Comparison of ENCODE assay signal across 9 mouse cellular contexts in the genomic region with DNA sequence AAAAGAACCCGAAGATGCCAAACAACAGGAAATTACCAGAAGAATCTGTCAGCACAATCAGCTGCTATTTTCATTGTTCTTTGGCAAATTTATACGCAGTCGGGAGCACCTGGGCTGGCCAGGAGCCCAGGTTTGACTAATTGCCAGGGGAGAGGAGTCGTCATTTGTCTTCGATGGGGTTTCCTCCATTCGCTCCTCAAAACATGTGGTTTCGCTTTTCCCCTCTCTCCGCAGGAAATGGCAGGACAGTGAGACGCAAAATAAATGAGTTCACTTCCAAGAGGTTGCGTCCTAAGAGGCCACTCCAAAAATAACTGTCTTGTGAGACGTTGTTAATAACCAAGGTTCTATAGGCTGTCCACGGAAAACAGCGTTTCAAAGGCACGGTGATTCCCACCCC.
DNase-seq lines count a peak whose midpoint lies in the region; ATAC-seq and TF ChIP-seq lines count a peak whose summit lies in the region.
"Had no signal": no experiment of that assay in that cellular context is flagged by ENCODE, and none has a peak within 500 bp of the region (broad histone marks: within the 10 kb centered on the region; RNA-seq: fewer than 3 reads in every experiment).

No protein-coding gene starts in this region.

- TF ChIP-seq POLR2A in testis, adult 2 months (IDR thresholded peaks at IDR 0.05; ENCODE audit: control insufficient read depth, low read depth, low read length) = no peak

- peaks cover 5% of the 10 kb centered on the region for H3K4me1 ChIP-seq in testis, adult 2 months (ENCODE audit: control insufficient read depth, insufficient read depth, low read length)
- no peaks in the 10 kb centered on the region for H3K4me1 ChIP-seq in heart, postnatal 0 days (ENCODE audit: control insufficient read depth, insufficient read depth)
- peaks cover 28% of the 10 kb centered on the region for H3K4me1 ChIP-seq in limb, embryonic 11.5 days (ENCODE audit: control insufficient read depth, insufficient read depth, low read length)
- H3K4me1 ChIP-seq in stomach, postnatal 0 days (replicated peaks; ENCODE audit: control insufficient read depth, insufficient read depth) = no peaks in the 10 kb centered on the region

- no peaks in the 10 kb centered on the region for H3K27me3 ChIP-seq in testis, adult 2 months (ENCODE audit: control insufficient read depth, insufficient read depth, low read length)
- 0 out of 2 replicates have a peak, but pooled peaks cover 9% of the 10 kb centered on the region for H3K27me3 ChIP-seq in heart, postnatal 0 days (ENCODE audit: control insufficient read depth, insufficient read depth, low read length)
- H3K27me3 ChIP-seq in limb, embryonic 11.5 days (ENCODE audit: control insufficient read depth, insufficient read depth, low read length) = no peaks in the 10 kb centered on the region
- H3K27me3 ChIP-seq in stomach, postnatal 0 days (ENCODE audit: control insufficient read depth, insufficient read depth, low read length) = no peaks in the 10 kb centered on the region

- no peaks in the 10 kb centered on the region for H3K9me3 ChIP-seq in heart, postnatal 0 days (replicated peaks; ENCODE audit: control insufficient read depth, low read length)
- no peaks in the 10 kb centered on the region for H3K9me3 ChIP-seq in limb, embryonic 11.5 days (ENCODE audit: control insufficient read depth, low read length)
- no peaks in the 10 kb centered on the region for H3K9me3 ChIP-seq in stomach, postnatal 0 days (ENCODE audit: control insufficient read depth, low read length)

- H3K36me3 ChIP-seq in testis, adult 2 months (ENCODE audit: control insufficient read depth, insufficient read depth, low read length) = no peaks in the 10 kb centered on the region
- H3K36me3 ChIP-seq in heart, postnatal 0 days (replicated peaks; ENCODE audit: control insufficient read depth, insufficient read depth, low read length) = no peaks in the 10 kb centered on the region
- no peaks in the 10 kb centered on the region for H3K36me3 ChIP-seq in limb, embryonic 11.5 days (ENCODE audit: control insufficient read depth, insufficient read depth, low read length)
- no peaks in the 10 kb centered on the region for H3K36me3 ChIP-seq in stomach, postnatal 0 days (ENCODE audit: control insufficient read depth, insufficient read depth, low read length)

- ATAC-seq in heart, postnatal 0 days (ENCODE audit: insufficient read depth, low read depth) = no peak
- no peak for ATAC-seq in limb, embryonic 11.5 days (ENCODE audit: insufficient number of reproducible peaks, low FRiP score, low TSS enrichment, low read depth)
- no peak for ATAC-seq in stomach, postnatal 0 days (ENCODE audit: low FRiP score, low TSS enrichment)
- ATAC-seq in monocyte, adult 5-6 weeks (replicated peaks; ENCODE audit: insufficient number of reproducible peaks, low FRiP score, low TSS enrichment, poor library complexity, severe bottlenecking) = no peak

- H3K4me2 ChIP-seq in heart, postnatal 0 days (ENCODE audit: low read depth, low read length) = peak overlapping the region; percentile 55
- H3K4me2 ChIP-seq in limb, embryonic 11.5 days (ENCODE audit: low read depth, severe bottlenecking) = peak overlapping the region; percentile 36
- H3K4me2 ChIP-seq in stomach, postnatal 0 days (replicated peaks; ENCODE audit: low read depth) = peak overlapping the region; percentile 49

- 35% methylated on average over 14 of the region's 14 CpGs for WGBS in heart, postnatal 0 days
- 8% methylated on average over 14 of the region's 14 CpGs for WGBS in limb, embryonic 11.5 days
- 21% methylated on average over 14 of the region's 14 CpGs for WGBS in stomach, postnatal 0 days

- no peak for DNase-seq in testis, postnatal 14 days (ENCODE audit: low spot score)
- DNase-seq in heart, postnatal 0 days (ENCODE audit: low spot score) = no peak
- peak; percentile 47 for DNase-seq in limb, embryonic 11.5 days (ENCODE audit: low spot score)
- no peak for DNase-seq in stomach, postnatal 0 days (ENCODE audit: low spot score)
- no peak for DNase-seq in cerebellum, adult 9-11 months
- no peak for DNase-seq in urinary bladder, postnatal 14 days (ENCODE audit: low spot score)
- DNase-seq: right cerebral cortex, postnatal 4 days had no signal

- no peak overlapping the region for H3K9ac ChIP-seq in heart, postnatal 0 days (replicated peaks; ENCODE audit: low read depth, low read length)
- H3K9ac ChIP-seq in limb, embryonic 11.5 days (ENCODE audit: low read length) = no peak overlapping the region
- H3K9ac ChIP-seq in stomach, postnatal 0 days (ENCODE audit: low read length) = no peak overlapping the region

- TF ChIP-seq CTCF in testis, adult 2 months (IDR thresholded peaks at IDR 0.05; ENCODE audit: control insufficient read depth, insufficient read depth, insufficient replicate concordance, low read depth, low read length) = no peak
- no peak for TF ChIP-seq CTCF in heart, postnatal 0 days (IDR thresholded peaks at IDR 0.05; ENCODE audit: low read depth)
- no peak for TF ChIP-seq CTCF in stomach, postnatal 0 days (IDR thresholded peaks at IDR 0.05; ENCODE audit: low read depth)

- H3K27ac ChIP-seq in testis, adult 2 months (ENCODE audit: control insufficient read depth, insufficient read depth, low read depth, low read length) = no peak overlapping the region
- 0 out of 2 replicates have a peak overlapping the region, but pooled peaks have one; percentile 11 for H3K27ac ChIP-seq in heart, postnatal 0 days (ENCODE audit: low read depth)
- H3K27ac ChIP-seq in limb, embryonic 11.5 days (replicated peaks; ENCODE audit: low read depth, low read length) = peak overlapping the region; percentile 22; the same call in 1 of the 2 replicates
- no peak overlapping the region for H3K27ac ChIP-seq in stomach, postnatal 0 days (replicated peaks)

- TF ChIP-seq EP300 in heart, postnatal 0 days (IDR thresholded peaks at IDR 0.05; ENCODE audit: low read depth) = no peak
- TF ChIP-seq EP300 in stomach, postnatal 0 days (optimal IDR thresholded peaks at IDR 0.05) = no peak

- H3K4me3 ChIP-seq in testis, adult 2 months (ENCODE audit: control insufficient read depth, low read depth, low read length) = peak overlapping the region; percentile 36
- H3K4me3 ChIP-seq in heart, postnatal 0 days (ENCODE audit: low read depth, low read length) = peak overlapping the region; percentile 36
- no peak overlapping the region; the same call in 1 of the 2 replicates for H3K4me3 ChIP-seq in limb, embryonic 11.5 days (ENCODE audit: low read depth, low read length)
- peak overlapping the region; percentile 34 for H3K4me3 ChIP-seq in stomach, postnatal 0 days (ENCODE audit: low read depth, low read length)

Comparison
In these comparisons a context has a peak if more than half of its experiments do, and no peak if none do; other contexts are left out.
1. H3K27ac ChIP-seq: peak in heart, postnatal 0 days (single experiment) and limb, embryonic 11.5 days (single experiment); none in testis, adult 2 months (single experiment) and stomach, postnatal 0 days (single experiment).
2. Peak in every context shown above with its lines, with median percentiles within 50 percentile points of each other: H3K4me2 ChIP-seq.